Mouse (Mus musculus): ENCODE results near the gene Mettl26. TPM values are rescaled to one million over a fixed set of nuclear protein-coding genes. Genes with fewer than 3 reads are reported as not detected.

The Mettl26 gene
- total and polyA plus RNA-seq, 3 experiments, result 12.4 to 30.2 (median 13.9) TPM

DNA sequence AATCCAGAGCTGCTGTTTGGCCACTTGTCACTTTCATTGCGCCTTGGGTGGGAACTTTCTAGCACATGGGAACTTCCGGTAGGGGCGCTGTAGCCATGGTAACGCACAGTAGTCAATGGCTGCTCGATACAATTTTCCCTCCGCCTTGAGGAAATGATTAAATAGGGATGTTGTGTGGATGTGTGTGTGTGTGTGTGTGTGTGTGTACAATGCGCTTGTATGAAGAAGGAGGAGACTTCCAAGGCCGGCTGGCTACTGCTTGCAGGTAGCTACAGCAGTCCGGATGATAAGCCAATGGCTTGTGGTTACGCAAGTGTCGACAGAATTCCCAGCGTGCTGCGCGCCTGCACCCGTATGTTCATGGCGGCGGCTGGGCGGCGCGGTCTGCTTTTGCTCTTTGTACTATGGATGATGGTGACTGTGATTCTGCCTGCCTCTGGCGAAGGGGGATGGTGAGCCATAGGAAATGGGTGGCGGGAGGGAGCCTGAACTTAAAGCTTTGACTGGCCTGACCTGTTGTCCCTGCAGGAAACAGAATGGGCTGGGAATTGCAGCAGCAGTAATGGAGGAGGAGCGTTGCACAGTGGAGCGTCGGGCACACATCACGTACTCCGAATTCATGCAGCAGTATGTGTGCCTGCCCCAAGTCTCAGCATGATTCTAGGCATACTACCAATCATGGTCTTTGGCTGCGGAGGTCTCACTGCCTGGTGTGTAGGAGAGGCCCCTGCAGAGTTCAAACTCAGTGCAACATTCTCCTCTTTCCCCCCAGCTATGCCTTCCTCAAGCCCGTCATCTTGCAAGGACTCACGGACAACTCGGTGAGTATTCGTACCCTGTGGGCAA lies 45.9 kb upstream of the Mettl26 start, which contains the start of gene Jmjd8:
Gene Jmjd8, plus strand, starts transcription at position 156 of the 846 bp plus-strand sequence.
- peaks cover 84% of the 10 kb centered on the region for H3K4me1 ChIP-seq (ENCODE audit: insufficient read depth, low read depth, low read length)
- H3K36me3 ChIP-seq (replicated peaks), result peaks cover 84% of the 10 kb centered on the region
- TF ChIP-seq GATA2 (IDR thresholded peaks at IDR 0.05; ENCODE audit: borderline replicate concordance, low read depth, low read length), result no peak
- TF ChIP-seq GATA1 (IDR thresholded peaks at IDR 0.05; ENCODE audit: borderline replicate concordance, low read length), result no peak
- TF ChIP-seq POLR2AphosphoS5 (IDR thresholded peaks at IDR 0.05; ENCODE audit: insufficient replicate concordance, low read depth, low read length), result no peak; the same call in 1 of the 2 replicates
- TF ChIP-seq TAL1 (conservative IDR thresholded peaks at IDR 0.05; ENCODE audit: low read depth, low read length), result no peak
- TF ChIP-seq CTCF (IDR thresholded peaks at IDR 0.05; ENCODE audit: low read depth, low read length), result no peak

DNA sequence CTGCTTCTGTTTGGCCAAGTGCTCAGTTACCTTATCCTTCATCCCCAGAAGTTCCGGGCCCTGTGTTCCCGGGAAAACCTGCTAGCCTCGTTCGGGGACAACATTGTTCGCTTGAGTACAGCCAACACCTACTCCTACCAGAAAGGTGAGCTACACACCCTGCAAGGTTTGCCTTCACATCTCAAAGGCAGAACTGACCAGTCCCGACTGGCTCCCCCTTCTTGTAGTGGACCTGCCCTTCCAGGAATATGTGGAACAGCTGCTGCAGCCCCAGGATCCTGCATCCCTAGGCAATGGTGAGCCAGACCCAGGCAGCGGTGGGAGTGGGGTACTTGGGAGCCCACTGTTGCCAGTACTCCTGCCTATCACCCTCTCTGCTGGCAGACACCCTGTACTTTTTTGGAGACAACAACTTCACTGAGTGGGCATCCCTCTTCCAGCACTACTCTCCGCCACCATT lies 45.3 kb upstream of the Mettl26 start:
- TF ChIP-seq CTCF (IDR thresholded peaks at IDR 0.05; ENCODE audit: low read depth, low read length), result no peak
- TF ChIP-seq TAL1 (conservative IDR thresholded peaks at IDR 0.05; ENCODE audit: low read depth, low read length), result no peak
- no peak for TF ChIP-seq POLR2AphosphoS5 (IDR thresholded peaks at IDR 0.05; ENCODE audit: insufficient replicate concordance, low read depth, low read length)
- TF ChIP-seq GATA1 (IDR thresholded peaks at IDR 0.05; ENCODE audit: borderline replicate concordance, low read length), result no peak
- no peak for TF ChIP-seq GATA2 (IDR thresholded peaks at IDR 0.05; ENCODE audit: borderline replicate concordance, low read depth, low read length)
- H3K36me3 ChIP-seq (replicated peaks), result peaks cover 85% of the 10 kb centered on the region
- no peak for DNase-seq (ENCODE audit: low spot score)
- ATAC-seq (ENCODE audit: extremely low read depth, insufficient number of reproducible peaks, low FRiP score, poor library complexity, severe bottlenecking), result no peak
- H3K4me3 ChIP-seq (ENCODE audit: low read depth, low read length), result no peak overlapping the region
- no peaks in the 10 kb centered on the region for H3K27me3 ChIP-seq (ENCODE audit: insufficient read depth, low read length)
- no peaks in the 10 kb centered on the region for H3K9me3 ChIP-seq (replicated peaks)
- peaks cover 84% of the 10 kb centered on the region for H3K4me1 ChIP-seq (ENCODE audit: insufficient read depth, low read depth, low read length)

More for the DNA sequence above, 45.9 kb upstream of the Mettl26 start, which contains the start of gene Jmjd8:
- ATAC-seq (ENCODE audit: extremely low read depth, insufficient number of reproducible peaks, low FRiP score, poor library complexity, severe bottlenecking), result no peak
- DNase-seq (ENCODE audit: low spot score), result no peak
- H3K27me3 ChIP-seq (ENCODE audit: insufficient read depth, low read length), result no peaks in the 10 kb centered on the region
- no peaks in the 10 kb centered on the region for H3K9me3 ChIP-seq (replicated peaks)
- peak within 1 kb of the TSS; percentile 21; the same call in 1 of the 2 replicates for H3K4me3 ChIP-seq (ENCODE audit: low read depth, low read length)

DNA sequence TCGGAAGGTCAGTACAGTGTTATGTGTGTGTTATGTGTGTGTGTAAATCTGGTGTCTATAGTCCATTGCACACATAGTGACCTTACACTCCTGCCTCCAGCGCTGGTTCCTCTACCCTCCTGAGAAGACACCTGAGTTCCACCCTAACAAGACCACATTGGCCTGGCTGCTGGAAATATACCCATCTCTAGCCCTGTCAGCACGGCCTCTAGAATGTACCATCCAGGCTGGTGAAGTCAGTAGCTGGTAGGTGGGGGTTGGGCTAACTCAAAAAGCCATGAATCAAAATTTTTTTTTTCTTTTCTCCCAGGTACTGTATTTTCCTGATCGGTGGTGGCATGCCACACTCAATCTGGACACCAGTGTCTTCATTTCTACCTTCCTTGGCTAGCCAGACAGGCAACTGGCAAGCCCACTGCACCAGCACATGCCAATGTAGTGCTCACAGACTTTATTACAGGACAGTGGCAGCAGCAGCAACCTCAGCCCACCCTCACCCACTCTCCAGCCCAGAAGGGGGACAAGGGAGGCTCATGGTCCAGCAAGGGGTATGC lies 44.6 kb upstream of the Mettl26 start:
- Histone ChIP-seq H3K36me3 (replicated peaks) (peaks cover 85% of the 10 kb centered on the region), H3K4me1 (ENCODE audit: insufficient read depth, low read depth, low read length) (peaks cover 84% of the 10 kb centered on the region), H3K27me3 (ENCODE audit: insufficient read depth, low read length) (no peaks in the 10 kb centered on the region), H3K9me3 (replicated peaks) (no peaks in the 10 kb centered on the region), H3K4me3 (ENCODE audit: low read depth, low read length) (peak overlapping the region; percentile 21; the same call in 1 of the 2 replicates)
- ATAC-seq (ENCODE audit: extremely low read depth, insufficient number of reproducible peaks, low FRiP score, poor library complexity, severe bottlenecking) (no peak), DNase-seq (ENCODE audit: low spot score) (no peak)
- TF ChIP-seq POLR2AphosphoS5 (IDR thresholded peaks at IDR 0.05; ENCODE audit: insufficient replicate concordance, low read depth, low read length), result no peak
- TF ChIP-seq GATA2 (IDR thresholded peaks at IDR 0.05; ENCODE audit: borderline replicate concordance, low read depth, low read length), result no peak
- TF ChIP-seq TAL1 (conservative IDR thresholded peaks at IDR 0.05; ENCODE audit: low read depth, low read length), result no peak
- no peak for TF ChIP-seq GATA1 (IDR thresholded peaks at IDR 0.05; ENCODE audit: borderline replicate concordance, low read length)
- TF ChIP-seq CTCF (IDR thresholded peaks at IDR 0.05; ENCODE audit: low read depth, low read length), result no peak

DNA sequence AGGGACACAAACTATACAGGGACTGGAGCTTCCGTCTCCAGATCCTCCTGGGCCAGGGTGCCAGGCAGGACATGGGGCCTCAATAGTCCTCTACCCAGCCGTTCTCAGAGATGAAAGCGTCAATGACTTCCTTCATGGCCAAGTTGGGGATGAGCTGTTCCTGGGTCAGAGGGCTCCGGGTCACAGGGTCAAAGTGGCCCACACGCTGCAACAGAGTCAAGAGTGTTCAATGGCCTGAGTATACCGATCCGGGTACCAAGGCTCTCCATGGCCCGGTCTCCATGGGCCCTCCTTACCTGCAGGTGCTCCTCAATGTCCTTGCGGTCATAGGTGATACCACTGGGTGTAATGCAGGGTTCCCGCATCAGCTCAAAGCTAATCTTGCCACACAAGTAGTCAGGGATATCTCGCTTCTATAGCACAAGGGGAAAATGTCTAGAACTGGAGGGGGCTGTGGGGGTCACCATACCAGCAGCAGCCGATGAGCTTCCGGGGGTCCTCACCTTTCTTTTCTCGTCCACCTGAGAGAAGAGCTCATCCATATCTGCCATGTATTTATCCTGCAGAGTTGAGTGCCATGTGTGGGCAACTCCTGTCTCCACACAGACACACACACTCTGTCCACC lies 44.0 kb upstream of the Mettl26 start:
- Histone ChIP-seq H3K4me1 (ENCODE audit: insufficient read depth, low read depth, low read length) (peaks cover 84% of the 10 kb centered on the region), H3K9me3 (replicated peaks) (no peaks in the 10 kb centered on the region), H3K4me3 (ENCODE audit: low read depth, low read length) (peak overlapping the region; percentile 81; the same call in 1 of the 2 replicates), H3K27me3 (ENCODE audit: insufficient read depth, low read length) (no peaks in the 10 kb centered on the region), H3K36me3 (replicated peaks) (peaks cover 85% of the 10 kb centered on the region)
- no peak for DNase-seq (ENCODE audit: low spot score)
- TF ChIP-seq POLR2AphosphoS5 (IDR thresholded peaks at IDR 0.05; ENCODE audit: insufficient replicate concordance, low read depth, low read length) (no peak), GATA1 (IDR thresholded peaks at IDR 0.05; ENCODE audit: borderline replicate concordance, low read length) (no peak), CTCF (IDR thresholded peaks at IDR 0.05; ENCODE audit: low read depth, low read length) (no peak), TAL1 (conservative IDR thresholded peaks at IDR 0.05; ENCODE audit: low read depth, low read length) (no peak), GATA2 (IDR thresholded peaks at IDR 0.05; ENCODE audit: borderline replicate concordance, low read depth, low read length) (no peak)
- ATAC-seq (ENCODE audit: extremely low read depth, insufficient number of reproducible peaks, low FRiP score, poor library complexity, severe bottlenecking), result no peak

DNA sequence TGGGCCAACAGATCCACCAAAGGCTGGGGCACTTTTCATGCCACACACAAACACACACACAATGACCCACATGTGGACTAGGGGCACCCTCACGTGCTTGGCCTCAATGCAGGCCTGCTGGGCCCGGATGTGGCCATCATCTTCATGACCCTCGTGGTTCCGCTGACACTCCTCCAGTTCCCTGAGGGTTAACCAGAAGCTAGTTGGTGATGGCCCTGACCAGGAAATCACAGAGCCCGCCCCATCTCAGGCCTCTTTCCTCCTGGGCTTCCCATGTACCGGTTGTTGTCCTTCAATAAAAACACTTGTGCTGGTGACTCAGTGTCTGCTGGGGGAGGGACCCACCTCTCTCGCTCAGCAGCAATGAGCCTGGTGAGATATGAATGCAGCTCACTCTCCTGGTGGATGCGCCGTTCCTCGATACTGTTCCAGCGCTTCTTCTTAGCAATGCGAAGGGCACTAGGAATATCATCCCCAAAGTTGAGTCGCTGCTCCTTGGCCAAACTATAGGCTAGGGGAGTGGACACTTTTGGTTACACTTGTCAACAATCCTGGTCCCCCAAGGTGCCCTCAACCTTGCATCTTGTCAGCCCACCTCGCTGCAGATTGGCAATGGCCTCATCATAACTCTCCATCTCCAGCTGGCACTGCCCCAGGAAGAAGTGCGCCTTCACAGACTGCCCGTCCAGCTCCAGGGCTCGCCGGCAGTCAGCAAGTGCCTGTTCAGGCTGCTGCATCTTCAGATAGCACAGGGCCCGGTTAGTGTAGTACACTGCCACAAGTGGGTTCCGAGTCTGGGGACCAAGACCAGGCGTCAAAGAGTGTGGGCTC lies 43.2 kb upstream of the Mettl26 start:
- TF ChIP-seq GATA1 (IDR thresholded peaks at IDR 0.05; ENCODE audit: borderline replicate concordance, low read length) (no peak), POLR2AphosphoS5 (IDR thresholded peaks at IDR 0.05; ENCODE audit: insufficient replicate concordance, low read depth, low read length) (no peak), GATA2 (IDR thresholded peaks at IDR 0.05; ENCODE audit: borderline replicate concordance, low read depth, low read length) (no peak)
- ATAC-seq (ENCODE audit: extremely low read depth, insufficient number of reproducible peaks, low FRiP score, poor library complexity, severe bottlenecking), result no peak
- Histone ChIP-seq H3K36me3 (replicated peaks) (peaks cover 85% of the 10 kb centered on the region), H3K4me1 (ENCODE audit: insufficient read depth, low read depth, low read length) (peaks cover 84% of the 10 kb centered on the region), H3K9me3 (replicated peaks) (no peaks in the 10 kb centered on the region), H3K4me3 (ENCODE audit: low read depth, low read length) (peak overlapping the region; percentile 81), H3K27me3 (ENCODE audit: insufficient read depth, low read length) (no peaks in the 10 kb centered on the region)
- no peak for DNase-seq (ENCODE audit: low spot score)
